Mouse (Mus musculus) heart, adult 18-20 months (tissue): Measurements from ENCODE around the gene Fcgrt. TPM values are rescaled to one million over a fixed set of nuclear protein-coding genes. Genes with fewer than 3 reads are reported as not detected.

Experiments used
- DNase-seq, 2 experiments: peaks; one replicate each; pipeline ENCODE4 v3.0.0; 2021 to 2022; ENCODE audit warnings: mixed read lengths in 1 of 2
- total RNA-seq, 2 experiments: library from RNA; stranded (reverse); gene quantifications; 2 replicates each; pipeline ENCODE4 v1.2.3; 2021

The Fcgrt gene
- total RNA-seq, 2 experiments from 2014 or later: 60.3 to 66.8 TPM

DNA sequence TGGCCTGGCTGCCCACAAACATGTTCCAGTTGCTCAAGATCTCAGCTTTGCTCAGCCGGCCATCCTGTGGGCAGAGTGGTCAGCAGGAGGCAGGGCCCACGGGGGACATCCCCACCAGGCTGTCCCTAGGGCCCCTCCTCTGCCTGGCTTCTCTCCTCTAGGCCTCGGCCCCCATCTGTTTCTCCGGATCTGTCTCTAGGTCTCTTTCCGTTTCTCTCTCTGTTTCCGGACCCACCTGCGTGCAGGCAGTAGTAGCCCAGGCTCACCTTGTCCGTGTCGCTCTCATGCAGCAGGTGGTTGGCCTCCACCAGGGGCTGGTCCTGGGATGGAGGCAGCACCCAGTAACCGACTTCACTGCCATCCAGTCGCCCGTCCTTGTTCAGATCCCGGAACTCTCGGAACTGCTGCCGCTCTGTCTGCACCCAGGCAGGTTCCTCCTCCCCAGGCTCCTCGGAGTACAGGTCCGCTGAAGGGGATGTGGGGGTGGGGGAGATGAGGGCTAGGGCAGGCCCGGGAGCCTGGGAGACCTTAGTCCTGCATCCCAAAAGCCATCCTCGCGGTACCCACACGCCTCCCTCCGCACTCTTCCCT lies 20.3 kb downstream of the Fcgrt start:
- no peak for DNase-seq

DNA sequence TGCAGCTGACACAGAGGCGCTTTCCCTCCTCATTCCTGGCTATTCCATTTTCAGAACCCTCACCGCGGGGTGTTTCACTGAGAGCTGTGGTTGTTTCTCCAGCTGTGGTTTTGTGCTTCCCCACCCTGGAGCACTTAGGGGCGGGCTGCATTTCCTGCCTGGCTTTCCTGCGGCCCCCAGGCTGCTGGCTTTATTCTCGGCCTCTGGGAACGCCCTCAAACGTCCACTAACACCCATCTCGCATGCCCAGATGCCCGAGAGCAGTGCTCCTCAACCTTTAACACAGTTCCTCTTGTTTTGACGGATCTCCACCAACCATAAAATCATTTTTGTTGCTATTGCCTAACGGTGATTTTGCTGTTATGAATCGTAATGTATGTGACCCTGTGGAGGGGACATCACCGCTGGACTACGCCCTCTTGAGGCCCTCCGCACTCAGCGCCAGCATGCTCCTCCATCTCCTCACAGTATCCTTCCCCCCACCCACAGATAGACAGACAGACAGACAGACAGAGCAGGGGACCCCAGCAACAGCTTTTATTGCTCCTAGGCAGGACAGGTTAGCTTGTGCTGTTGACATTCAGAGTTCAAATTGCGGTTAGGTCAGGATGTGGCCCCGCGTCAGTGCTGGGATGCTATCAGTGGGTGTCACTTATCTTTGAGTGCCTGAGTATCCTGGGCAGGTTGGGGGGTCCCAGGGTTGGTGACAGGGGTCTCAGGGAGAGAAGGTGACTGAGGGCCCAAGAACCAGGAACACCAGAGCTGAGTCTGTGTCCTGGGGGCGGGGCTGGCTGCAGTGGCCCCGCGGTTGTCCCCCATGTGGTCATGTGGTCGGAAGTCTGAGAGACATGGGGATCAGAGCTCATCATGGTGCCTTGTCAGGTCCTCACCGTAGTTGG lies 21.0 kb downstream of the Fcgrt start:
- peak; percentile 70 to 89 for DNase-seq

DNA sequence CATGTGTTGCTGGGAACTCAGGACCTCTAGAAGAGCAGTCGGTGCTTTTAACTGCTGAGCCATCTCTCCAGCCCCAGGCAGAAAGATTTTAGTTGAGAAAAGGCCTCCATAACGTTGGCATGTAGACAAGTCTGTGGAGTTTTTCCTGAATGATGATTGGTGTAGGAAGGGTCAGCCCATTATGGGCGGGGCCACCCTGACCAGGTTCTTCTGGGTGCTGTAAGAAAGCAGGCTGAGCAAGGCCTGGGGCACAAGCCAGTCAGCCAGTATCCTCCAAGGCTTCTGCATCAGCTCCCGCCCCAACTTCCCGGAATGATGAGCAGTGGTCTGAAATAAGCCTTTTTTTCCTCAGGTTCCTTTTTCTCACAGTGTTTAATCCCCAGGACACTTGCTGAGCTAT lies 22.6 kb downstream of the Fcgrt start:
- peak in 1 of 2 experiments; percentile 41 for DNase-seq

DNA sequence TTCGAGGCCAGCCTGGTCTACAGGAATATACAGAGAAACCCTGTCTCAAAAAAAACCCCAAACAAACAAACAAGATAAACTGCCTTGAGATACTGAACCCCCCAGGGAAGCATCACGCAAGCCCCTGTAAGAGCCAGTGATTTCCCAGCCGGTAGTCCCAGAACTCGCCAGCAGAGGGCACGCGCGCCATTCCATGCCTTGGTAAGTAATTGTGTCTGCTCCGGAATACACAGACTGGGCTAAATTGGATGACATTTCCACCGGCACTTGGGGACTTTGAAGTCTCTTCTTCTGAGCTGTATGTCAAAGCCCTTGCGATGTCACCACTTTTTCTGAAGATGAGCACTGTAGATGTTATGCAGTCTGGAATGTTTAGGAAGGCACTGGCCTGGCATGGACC lies 23.8 kb downstream of the Fcgrt start:
- DNase-seq: peak; percentile 90 to 99

DNA sequence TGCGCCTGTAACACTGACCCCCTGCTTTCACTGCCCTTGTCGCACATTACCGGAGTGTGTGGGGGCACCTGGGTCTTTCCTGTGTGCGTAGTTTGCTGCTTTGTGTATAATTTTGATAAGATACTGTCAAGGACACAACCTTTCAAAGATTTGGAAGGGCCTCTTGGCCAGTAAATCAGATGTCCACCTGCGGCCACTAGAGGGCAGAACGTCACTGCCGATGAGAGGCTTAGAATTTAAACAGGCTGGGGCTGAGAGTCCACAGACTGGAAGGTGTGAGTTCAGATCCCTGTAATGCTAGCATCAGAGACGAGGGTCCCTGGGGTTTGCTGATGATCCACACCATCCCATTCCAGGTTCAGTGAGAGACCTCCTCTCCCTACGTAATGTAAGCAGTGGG lies 25.1 kb downstream of the Fcgrt start:
- DNase-seq: peak; percentile 78 to 89

DNA sequence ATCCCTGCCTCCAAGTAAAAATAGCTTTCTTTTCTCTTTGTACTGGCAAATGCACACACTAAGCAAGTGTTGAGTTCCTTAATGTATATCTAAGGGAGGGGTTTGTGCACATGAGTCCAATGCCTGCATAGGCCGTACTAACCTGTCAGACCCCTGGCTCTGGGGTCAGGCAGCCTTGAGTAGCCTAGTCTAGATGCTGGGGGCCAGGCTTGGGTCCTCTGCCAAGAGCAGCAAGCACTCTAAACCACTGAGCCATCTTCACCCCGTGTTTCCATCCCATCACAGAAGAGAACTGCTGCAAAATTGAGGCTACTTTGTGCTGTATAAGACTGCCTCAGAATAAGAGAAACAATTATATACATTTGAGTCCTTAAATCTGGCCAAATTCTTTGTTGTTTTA lies 25.8 kb downstream of the Fcgrt start:
- no peak for DNase-seq

DNA sequence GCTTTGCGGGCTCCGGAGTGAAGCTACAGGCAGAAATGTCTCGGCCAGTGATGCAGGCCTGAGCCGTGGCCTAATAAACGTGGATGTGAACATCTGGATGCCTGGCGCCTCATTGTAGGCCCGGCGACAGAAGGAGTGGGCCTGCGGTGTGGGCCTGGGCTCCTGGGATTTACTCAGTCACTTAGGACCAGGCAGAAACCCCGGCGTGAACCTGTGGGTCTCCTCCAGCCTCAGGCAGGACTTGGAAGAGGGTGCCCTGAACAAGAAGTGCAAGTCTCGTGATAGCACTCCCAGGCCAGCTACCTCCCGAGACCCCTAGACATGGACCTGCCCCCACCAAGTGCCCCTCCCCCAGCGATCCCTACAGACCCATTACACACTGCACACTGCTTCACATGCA lies 26.3 kb downstream of the Fcgrt start:
- no peak for DNase-seq

DNA sequence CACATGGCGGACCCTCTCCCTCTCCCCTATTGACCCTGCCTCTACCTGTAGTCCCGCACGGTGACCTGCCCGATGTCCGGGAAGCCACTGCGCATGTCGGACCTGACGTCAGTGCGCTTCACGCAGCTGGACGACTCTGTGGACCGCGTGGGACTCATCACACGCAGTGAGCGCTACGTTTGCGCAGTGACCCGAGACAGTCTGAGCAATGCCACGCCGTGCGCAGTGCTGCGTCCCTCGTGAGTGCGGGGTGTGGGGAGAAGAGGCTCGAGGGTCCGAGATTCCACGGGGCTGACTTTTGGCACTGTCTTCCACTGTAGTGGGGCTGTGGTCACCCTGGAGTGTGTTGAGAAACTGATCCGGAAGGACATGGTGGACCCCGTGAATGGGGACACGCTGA lies 27.1 kb downstream of the Fcgrt start:
- DNase-seq: no peak

DNA sequence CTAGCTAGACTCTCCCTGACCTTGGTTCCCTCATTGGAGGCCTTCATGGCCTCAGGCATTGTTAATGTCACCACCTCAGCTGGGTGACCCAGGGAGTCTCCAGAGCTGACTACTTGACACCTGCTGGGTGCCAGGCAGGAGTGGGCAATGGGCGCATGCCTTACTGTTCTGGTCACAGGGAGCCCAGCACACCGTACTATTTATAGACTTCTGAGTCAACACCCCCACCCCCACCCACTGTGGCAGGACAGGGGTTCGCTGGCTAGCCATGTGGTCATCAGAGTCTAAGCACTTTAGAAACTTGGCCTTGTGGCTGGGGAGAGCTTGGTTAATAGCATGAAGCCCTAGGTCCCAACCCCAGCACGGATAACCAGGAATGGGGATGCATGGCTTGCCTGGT lies 28.2 kb downstream of the Fcgrt start:
- DNase-seq: peak; percentile 60 to 74

DNA sequence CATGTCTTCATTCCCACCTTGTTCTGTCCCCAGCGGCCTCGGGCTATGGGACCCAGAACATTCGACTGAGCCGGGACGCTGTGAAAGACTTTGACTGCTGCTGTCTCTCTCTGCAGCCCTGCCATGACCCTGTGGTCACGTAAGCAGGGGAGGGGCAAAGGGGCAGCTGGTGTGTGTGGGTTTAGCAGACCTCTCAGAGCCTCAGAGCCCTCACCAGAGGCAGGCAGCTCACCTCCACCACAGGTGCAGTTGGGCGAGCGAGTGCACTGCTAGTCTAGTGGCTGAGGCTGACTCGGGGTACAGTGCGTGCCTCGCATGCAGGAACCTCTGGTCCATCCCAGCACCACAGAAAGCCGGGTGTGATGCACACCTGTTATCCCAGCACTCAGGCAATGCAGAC lies 29.7 kb downstream of the Fcgrt start:
- no peak for DNase-seq

DNA sequence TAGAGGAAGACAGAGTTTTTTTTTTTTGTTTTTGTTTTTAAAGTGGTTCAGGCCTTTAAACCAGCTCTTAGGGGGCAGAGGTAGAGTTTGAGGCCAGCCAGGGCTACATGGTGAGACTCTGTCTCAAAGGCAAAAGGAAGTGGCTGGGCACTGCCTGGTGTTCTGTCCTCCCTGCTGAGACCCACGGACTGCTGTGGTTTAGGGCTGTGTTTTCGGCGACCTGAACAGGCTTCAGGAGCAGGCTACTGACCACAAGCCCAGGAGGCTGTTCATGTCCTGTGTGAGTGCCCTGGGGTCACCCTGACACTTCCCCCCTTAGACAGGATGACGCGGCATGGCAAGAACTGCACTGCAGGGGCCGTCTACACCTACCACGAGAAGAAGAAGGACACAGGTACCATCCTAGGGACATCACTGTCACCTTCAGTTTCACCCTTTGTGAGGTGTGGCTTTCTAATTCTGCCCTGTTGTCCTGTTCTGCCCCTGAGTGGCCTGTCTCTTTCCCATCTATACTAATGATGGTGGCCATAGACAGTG lies 30.4 kb downstream of the Fcgrt start:
- no peak for DNase-seq

DNA sequence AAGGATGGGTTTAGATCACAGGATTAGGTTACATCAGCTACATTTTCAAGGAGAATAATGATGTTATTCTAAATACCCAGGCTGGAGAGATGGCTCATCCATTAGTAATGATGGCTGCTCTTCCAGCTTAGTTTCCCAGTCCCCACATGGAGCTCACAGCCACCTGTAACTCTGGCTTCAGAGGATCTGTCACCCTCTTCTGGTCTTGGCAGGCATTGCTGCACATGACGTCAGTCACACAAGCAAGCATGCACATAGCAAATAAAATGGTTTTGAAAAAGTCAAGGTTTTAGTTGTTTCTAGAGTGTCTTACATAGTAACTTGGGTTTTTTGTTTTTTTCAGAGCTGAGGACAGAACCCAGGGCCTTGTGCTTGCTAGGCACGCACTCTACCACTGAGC lies 31.4 kb downstream of the Fcgrt start:
- no peak for DNase-seq

DNA sequence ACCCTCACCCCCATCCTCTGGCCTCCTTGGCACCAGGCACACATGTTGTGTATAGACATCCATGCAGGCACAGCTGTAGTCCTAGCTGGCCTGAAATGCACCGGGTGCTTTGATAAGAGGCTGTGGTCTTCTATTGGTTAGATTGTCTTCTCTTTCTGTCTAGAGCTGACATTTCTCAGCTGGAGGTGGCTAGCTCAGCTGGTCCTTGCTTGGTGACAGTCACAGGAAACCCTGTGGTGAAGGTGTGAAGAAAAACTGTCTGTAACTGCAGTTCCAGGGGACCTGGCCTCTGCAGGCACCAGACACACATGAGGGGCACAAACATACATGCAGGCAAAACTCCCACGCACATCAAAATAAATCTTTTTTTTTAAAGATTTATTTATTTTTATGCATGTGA lies 34.0 kb downstream of the Fcgrt start:
- DNase-seq: no peak

DNA sequence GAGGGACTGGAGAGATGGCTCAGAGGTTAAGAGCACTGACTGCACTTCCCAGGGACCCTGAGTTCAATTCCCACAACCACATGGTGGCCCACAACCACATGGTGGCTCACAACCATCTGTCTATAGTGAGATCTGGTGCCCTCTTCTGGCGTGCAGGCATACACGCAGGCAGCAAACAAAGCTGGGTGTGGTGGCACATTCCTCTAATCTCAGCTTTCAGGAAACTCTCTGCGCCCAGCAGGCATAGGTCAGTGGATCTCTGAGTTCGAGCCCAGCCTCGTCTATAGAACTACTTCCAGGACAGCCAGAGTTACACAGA lies 35.7 kb downstream of the Fcgrt start:
- peak; percentile 53 to 60 for DNase-seq

DNA sequence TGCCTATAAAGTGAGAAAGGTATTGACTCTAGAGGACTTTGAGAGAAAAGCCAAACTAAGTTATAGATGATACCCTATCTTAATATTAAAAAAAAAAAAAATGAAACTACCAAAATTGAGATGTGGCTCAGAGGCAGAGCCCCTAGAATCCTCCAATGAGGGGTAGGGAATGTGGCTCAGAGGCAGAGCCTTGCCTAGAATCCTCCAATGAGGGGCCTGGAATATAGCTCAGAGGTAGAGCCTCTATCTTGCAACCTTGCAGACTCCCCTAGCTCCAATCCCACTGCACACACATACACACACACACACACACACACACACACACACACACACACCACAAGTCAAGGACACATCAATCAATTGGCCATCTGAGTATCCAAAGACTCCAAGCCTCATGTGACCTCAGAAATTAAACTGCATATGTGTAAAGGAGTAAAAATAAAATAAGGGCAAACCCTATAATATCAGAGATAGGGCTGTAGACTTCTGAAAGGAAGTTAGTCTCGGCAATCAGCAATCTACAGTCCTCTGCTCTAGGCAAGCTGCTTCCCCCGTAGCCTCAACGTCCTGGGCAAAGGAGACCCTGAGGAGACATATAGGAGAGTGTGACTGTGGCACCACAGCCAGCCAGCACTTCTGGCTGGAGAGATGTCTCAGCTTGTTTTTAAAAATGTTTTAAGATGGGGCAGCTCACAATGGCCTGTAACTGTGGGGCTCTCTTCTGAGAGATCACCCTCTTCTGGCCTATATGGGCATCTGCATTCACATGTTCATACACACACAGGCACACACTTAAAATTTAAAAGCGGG lies 36.3 kb downstream of the Fcgrt start:
- no peak for DNase-seq

DNA sequence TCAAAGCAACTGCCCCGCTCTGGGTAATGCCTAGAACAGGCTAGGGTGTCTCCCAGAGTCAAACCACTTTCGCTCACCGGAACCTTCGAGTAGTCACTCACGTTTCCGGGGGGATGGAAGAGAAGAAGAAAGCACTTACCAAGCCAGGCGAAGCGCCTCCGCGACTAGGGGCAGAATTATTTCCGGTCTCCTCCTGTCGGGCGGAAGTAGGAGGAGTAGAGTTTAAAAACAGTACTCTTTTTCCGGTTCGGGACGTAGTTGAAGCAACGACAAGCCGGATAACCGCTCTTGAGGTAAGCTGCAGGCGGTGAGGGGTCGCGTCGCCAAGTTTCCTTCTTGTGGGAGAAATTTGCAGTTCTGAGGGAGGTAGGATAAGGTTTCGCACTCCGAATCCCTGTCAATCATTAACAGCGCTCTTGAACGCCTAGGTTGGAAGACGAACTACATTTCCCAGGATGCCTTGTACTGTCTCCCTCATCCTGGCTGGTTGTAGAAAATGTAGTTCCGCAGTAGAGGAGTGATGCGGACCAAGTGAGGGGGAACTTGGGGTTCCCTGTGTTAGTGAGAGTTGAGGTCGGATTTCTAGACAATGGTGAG lies 41.3 kb downstream of the Fcgrt start, which contains the start of the genes Nosip and Prrg2:
Nosip (plus strand) TSS at position 191 of the 597 bp plus-strand sequence.
Prrg2 (minus strand) TSS at position 439 of the 597 bp plus-strand sequence.
- peak; percentile 97 to 99 for DNase-seq

DNA sequence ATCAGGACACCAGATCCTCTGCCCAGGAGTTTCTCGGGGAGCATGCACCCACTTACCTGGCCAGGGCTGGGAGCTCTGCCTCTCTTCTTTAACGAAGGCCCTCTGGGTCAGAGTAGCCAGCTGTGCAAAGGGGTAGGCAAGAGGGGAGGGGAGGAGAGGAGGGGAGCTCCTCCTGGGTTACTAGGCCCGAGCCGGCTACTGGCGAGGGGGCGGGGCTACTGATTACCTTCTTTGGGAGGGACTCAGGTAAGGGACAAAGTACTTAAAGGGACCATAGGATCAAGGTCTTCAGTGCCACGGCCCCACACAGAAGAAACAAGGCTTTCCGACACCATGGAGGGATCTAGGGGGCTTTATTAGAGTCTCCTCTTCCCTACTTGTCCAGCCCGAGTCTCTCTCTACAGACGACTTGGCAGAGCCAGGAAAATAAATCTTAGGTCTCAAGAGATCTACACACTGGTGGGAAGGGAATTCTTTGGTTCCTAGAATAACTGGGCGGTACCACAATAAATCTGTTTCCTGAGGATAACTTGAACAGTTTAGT lies 42.0 kb downstream of the Fcgrt start:
- no peak for DNase-seq

DNA sequence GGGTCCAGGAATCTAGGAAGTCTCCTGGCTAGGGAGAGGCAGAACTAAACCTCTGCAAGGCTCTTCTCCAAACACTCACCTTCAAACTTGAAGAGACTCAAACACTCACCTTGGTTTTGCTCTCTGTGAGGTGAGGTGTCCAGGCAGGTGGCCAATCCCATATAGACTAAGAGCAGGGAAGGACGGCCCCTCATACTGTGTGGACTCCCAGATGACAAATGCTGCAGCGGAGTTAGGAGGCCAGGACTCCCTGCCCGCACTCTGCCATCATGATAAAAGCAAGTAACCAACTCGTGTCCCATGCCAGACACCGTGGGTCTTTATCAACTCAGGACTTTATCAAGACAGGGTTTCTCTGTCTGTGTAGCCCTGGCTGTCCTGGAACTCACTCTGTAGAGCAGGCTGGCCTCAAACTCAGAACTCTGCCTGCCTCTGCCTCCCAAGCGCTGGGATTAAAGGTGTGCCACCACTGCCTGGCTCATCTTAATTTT lies 43.0 kb downstream of the Fcgrt start:
- no peak for DNase-seq

DNA sequence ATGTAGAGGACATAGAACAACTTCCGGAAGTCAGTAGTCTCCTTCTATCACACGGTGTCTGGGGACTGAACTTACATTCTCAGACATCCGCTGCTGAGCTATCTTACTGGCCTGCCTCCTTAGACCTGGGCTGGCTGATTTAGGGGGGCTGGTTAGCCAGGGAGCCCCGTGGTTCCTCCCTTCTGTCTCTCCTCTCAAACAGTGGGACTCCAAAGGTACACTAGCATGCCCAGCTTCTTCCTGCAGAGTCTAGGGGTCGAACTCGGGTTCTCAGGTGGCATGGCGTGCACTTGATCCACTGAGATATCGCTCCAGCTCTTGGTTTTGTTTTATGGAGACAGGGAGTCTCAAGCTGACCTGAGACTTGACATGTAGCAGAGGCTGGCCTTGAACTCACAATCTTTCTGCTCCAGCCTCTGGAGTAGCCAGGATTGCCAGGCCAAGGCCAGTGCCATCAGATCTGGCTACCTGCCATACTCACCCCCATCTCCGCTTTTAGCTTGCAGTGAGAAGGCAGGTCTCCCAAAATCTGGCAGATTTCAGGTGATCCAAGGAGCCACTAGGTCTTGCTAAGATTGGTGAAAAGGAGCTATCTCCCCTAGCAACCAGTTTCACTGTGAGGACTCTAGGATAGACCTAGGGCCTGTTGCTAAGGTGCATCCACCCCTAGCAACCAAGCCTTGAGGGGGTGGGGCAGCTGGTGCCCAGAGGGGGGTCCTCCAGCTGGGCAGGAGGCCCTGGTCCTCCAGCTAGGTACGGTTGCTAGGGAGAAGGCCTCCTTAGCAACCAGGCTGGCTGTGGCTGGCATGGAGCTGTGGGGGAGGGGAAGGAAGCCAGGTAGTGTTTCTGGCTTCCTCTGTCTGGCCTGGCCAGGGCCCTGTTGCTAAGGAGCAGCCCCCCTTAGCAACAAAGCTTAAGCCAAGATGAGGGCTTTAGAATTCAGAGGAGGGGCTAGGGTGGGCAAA lies 44.8 kb downstream of the Fcgrt start:
- no peak for DNase-seq

DNA sequence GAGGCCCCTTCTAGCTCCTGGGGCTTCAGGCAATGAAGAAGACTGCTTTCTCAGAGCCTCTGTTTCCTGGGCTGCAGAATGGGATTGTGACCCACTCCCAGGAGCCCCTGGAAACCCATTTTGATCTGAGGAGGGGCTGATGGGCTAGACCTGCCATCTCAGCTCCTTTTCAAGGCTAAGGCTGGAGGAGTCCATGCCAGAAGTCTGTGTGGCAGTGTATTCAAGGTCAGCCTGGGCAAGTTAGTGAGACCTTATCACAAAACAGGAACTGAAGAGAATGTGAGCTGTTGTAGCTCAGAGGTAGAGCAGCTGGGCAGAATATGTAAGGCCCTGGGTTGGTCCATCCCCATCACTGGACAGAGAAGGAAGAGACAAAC lies 46.7 kb downstream of the Fcgrt start:
- no peak for DNase-seq
